Mouse (Mus musculus) forebrain, embryonic 16.5 days (tissue): ENCODE results near the gene Zfp445. TPM values are rescaled to one million over a fixed set of nuclear protein-coding genes. Genes with fewer than 3 reads are reported as not detected.
"Not testable (repeated sequence)": the region's sequence is repeated elsewhere in the genome, so short reads cannot be mapped to it uniquely, and the experiment has no call there.

Experiments
- ATAC-seq: fragments of 200-750 bp; cut with Nextera tagmentation; 2 replicates; pipeline ENCODE4 v1.8.0; 2017; ENCODE audit warnings: mild to moderate bottlenecking, moderate library complexity
- H3K27ac ChIP-seq: fragments of 300-500 bp; sonication (generic); 2 replicates; pipeline ENCODE4 v1.5.1; 2014; ENCODE audit warnings: low read length, control low read depth
- H3K27me3 ChIP-seq: fragments of 300-500 bp; sonication (generic); replicated peaks from 2 replicates; pipeline ENCODE4 v1.6.1; 2014; ENCODE audit warnings: low read length; ENCODE audit not compliant: control insufficient read depth, insufficient read depth
- H3K36me3 ChIP-seq: fragments of 300-500 bp; sonication (generic); 2 replicates; pipeline ENCODE4 v1.6.1; 2014; ENCODE audit not compliant: control insufficient read depth, insufficient read depth
- H3K4me1 ChIP-seq: fragments of 300-500 bp; sonication (generic); replicated peaks from 2 replicates; pipeline ENCODE4 v1.6.1; 2014; ENCODE audit warnings: low read length; ENCODE audit not compliant: control insufficient read depth, insufficient read depth
- H3K4me2 ChIP-seq: fragments of 300-500 bp; sonication (generic); 2 replicates; pipeline ENCODE4 v1.6.1; 2014; ENCODE audit warnings: mild to moderate bottlenecking, low read length, control low read depth
- H3K4me3 ChIP-seq: fragments of 300-500 bp; sonication (generic); replicated peaks from 2 replicates; pipeline ENCODE4 v1.5.1; 2014; ENCODE audit warnings: mild to moderate bottlenecking, low read length, control low read depth
- H3K9ac ChIP-seq: fragments of 300-500 bp; sonication (generic); replicated peaks from 2 replicates; pipeline ENCODE4 v1.6.1; 2014; ENCODE audit warnings: low read depth, low read length, control low read depth
- H3K9me3 ChIP-seq: fragments of 300-500 bp; sonication (generic); 2 replicates; pipeline ENCODE4 v1.6.1; 2016; ENCODE audit warnings: low read length; ENCODE audit not compliant: control insufficient read depth
- WGBS: fragments of 180-500 bp; shearing (Covaris S2); extraction: QIAGEN DNeasy Blood & Tissue Kit; methylation state at CpG from one replicate; pipeline ENCODE4 v1.1.7; 2014; 5-methylcytosine and 5-hydroxymethylcytosine counted together
- polyA plus RNA-seq: library from polyadenylated mRNA; unstranded; fragments of >200 nt; fragmentation: Nextera tagmentation; extraction: Ambion mirVana; gene quantifications from 2 replicates; pipeline ENCODE4 v1.2.1, GENCODE M21; 2015

Zfp445 gene
- polyA plus RNA-seq, 1 experiment from 2014 or later = 142 TPM

DNA sequence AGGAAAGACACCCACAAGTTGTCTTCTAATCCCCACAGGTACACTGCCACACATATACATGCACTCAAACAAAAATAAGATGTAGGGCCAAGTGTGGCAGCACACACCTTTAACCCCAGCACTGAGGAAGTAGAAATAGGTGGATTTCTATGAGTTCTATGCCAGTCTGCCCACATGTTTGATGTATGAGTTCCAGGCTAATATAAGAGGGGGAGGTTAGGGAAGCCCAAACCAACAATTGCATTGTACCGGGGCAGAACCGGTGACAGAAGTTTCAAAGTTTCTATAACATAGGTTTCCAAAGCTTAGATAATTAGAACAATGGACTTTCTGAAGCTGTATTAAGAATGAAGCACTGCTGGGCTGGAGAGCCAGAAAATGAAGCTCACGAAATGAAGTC, 958 bp downstream of the Zfp445 start:
- WGBS = 63% methylated on average over 3 of the region's 3 CpGs
- Histone ChIP-seq H3K9me3 (peaks cover 9% of the 10 kb centered on the region; the same call in 1 of the 2 replicates), H3K4me3 (peak overlapping the region; percentile 95), H3K4me2 (peak overlapping the region; percentile 80), H3K9ac (peak overlapping the region; percentile 23; the same call in 1 of the 2 replicates), H3K4me1 (peaks cover 18% of the 10 kb centered on the region), H3K36me3 (peaks cover 25% of the 10 kb centered on the region), H3K27ac (no peak overlapping the region), H3K27me3 (no peaks in the 10 kb centered on the region)
- ATAC-seq = no peak

DNA sequence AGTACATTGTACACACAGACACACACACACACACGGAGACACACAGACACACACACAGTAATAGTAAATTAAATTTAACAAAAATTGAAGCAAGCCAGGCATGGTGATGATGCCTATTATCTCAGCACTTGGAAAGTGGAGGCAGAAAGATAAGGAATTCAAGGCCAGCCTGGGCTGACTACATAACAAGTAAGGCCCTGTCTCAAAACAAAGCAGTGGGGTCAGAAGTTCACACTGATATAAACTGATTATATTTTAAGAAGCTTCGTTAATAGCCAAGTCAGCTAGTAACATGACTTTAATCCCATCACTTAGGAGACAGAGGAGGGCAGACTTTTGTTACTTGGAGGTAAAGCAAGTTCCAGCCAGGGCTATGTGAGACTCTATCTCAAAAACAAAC, 2.1 kb downstream of the Zfp445 start:
- H3K27me3 ChIP-seq = no peaks in the 10 kb centered on the region
- H3K4me3 ChIP-seq = no peak overlapping the region
- no peak overlapping the region for H3K27ac ChIP-seq
- no peak overlapping the region for H3K4me2 ChIP-seq
- peaks cover 18% of the 10 kb centered on the region for H3K4me1 ChIP-seq
- no peak for ATAC-seq
- peaks cover 35% of the 10 kb centered on the region for H3K36me3 ChIP-seq
- WGBS = 87% methylated on average over 2 of the region's 2 CpGs
- H3K9ac ChIP-seq = no peak overlapping the region
- H3K9me3 ChIP-seq = peaks cover 9% of the 10 kb centered on the region; the same call in 1 of the 2 replicates

DNA sequence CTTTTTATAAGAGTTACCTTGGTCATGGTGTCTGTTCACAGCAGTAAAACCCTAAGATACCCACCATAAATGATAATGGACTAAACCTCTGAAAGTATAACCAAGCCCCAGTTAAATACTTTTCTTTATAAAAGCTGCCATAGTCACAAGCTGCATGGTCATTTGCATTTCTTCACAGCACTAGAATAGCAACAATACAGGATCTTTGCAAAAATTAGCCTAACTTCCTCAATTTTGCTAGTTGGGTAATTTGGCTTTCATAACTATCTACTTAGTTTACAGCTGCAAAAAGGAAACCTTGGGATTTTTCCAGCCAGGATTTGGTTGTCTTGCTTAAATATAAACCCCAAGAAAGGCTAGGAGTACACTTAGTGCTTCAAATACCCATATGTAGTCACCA, 5.1 kb downstream of the Zfp445 start:
- Histone ChIP-seq H3K27ac (no peak overlapping the region), H3K9ac (no peak overlapping the region), H3K36me3 (peaks cover 61% of the 10 kb centered on the region), H3K4me3 (no peak overlapping the region), H3K27me3 (no peaks in the 10 kb centered on the region), H3K4me1 (peaks cover 15% of the 10 kb centered on the region), H3K9me3 (peaks cover 5% of the 10 kb centered on the region; the same call in 1 of the 2 replicates), H3K4me2 (no peak overlapping the region)
- ATAC-seq = no peak

DNA sequence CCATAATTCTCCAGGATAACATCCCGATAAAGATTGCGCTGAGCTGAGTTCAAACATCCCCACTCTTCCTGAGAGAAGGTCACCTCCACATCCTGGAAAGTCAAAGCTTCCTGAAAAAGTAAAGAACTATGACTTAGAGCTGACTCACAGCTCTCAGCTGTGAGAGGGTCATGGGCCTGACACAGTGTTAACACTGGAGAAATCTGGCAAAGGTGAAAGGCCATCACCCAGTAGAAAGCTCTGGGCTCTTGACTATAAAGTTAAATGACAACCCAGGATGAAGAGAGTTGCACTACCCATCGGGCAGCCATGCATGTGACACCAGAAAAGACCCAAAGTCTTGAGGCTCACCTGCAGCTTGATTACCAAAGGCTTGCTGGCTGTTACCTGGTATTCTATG, 9.1 kb downstream of the Zfp445 start:
- Histone ChIP-seq H3K27ac (no peak overlapping the region), H3K36me3 (peaks cover 89% of the 10 kb centered on the region)

DNA sequence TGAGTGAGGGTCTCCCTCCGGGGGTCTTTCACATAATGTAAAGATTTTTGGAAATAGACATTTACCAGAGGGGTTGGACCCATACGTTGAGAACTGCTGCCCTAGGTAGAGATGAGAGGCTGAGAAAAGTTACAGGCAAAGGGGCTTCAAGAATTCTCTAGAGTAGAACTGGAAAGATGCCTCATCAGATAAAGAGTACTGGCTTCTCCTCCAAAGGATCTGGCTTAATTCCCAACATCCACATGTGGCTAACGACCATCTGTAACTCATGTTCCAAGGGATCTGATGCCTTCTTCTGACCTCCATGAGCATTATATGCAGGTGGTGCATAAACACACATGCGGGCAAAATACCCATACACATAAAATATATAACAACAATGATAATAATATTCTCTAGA, 10.2 kb downstream of the Zfp445 start:
- 0 out of 2 replicates have a peak, but pooled peaks cover under 1% of the 10 kb centered on the region for H3K9me3 ChIP-seq
- 91% methylated on average over 4 of the region's 4 CpGs for WGBS
- no peak for ATAC-seq

More for the DNA sequence above, 9.1 kb downstream of the Zfp445 start:
- Histone ChIP-seq H3K9ac (no peak overlapping the region), H3K4me1 (no peaks in the 10 kb centered on the region), H3K9me3 (peaks cover 5% of the 10 kb centered on the region; the same call in 1 of the 2 replicates), H3K27me3 (no peaks in the 10 kb centered on the region), H3K4me3 (no peak overlapping the region), H3K4me2 (no peak overlapping the region)
- no peak for ATAC-seq
- WGBS = 99% methylated on average over 3 of the region's 3 CpGs

DNA sequence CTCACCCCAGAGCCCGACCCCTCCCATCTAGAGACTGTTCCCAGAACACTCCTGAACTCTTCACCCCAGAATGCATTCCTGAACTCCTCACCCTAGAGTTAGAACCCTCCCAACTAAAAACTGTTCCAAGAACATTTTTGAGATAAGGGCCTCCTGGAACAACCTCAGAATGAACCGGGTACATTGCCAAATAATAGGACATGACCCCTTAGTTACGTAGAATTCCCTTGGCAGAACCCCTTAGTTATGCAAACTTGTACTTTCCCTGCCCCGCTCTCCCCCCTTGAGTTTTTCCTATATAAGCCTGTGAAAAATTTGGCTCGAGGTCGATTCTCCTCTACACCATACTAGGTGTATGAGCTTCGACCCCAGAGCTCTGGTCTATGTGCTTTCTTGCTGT, 10.7 kb downstream of the Zfp445 start:
- 100% methylated on average over 2 of the region's 7 CpGs for WGBS
- not testable (repeated sequence) for ATAC-seq
- peaks cover 89% of the 10 kb centered on the region for H3K36me3 ChIP-seq

More for the DNA sequence above, 10.2 kb downstream of the Zfp445 start:
- Histone ChIP-seq H3K4me3 (no peak overlapping the region), H3K9ac (no peak overlapping the region), H3K36me3 (peaks cover 88% of the 10 kb centered on the region), H3K27me3 (no peaks in the 10 kb centered on the region), H3K4me2 (no peak overlapping the region), H3K4me1 (no peaks in the 10 kb centered on the region), H3K27ac (no peak overlapping the region)

GRCm38 (mm10) chr9:122854526-122854925, 11.3 kb downstream of the Zfp445 start:
- no peak overlapping the region for H3K27ac ChIP-seq
- peaks cover 88% of the 10 kb centered on the region for H3K36me3 ChIP-seq
- no peaks in the 10 kb centered on the region for H3K27me3 ChIP-seq
- no peak for ATAC-seq
- H3K4me2 ChIP-seq = no peak overlapping the region
- H3K4me1 ChIP-seq = no peaks in the 10 kb centered on the region
- WGBS = 91% methylated on average over 7 of the region's 7 CpGs
- H3K4me3 ChIP-seq = no peak overlapping the region
- no peaks in the 10 kb centered on the region for H3K9me3 ChIP-seq
- no peak overlapping the region for H3K9ac ChIP-seq

More for the DNA sequence above, 10.7 kb downstream of the Zfp445 start:
- not testable (repeated sequence) for H3K27me3 ChIP-seq, H3K4me1 ChIP-seq, H3K27ac ChIP-seq, H3K9me3 ChIP-seq, H3K9ac ChIP-seq, H3K4me2 ChIP-seq, H3K4me3 ChIP-seq

DNA sequence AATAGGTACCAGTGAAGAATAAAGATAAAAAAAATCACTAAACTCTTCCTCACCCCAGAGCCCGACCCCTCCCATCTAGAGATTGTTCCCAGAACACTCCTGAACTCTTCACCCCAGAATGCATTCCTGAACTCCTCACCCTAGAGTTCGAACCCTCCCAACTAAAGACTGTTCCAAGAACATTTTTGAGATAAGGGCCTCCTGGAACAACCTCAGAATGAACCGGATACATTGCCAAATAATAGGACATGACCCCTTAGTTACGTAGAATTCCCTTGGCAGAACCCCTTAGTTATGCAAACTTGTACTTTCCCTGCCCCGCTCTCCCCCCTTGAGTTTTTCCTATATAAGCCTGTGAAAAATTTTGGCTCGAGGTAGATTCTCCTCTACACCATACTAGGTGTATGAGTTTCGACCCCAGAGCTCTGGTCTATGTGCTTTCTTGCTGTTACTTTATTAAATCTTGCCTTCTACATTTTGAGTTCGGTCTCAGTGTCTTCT, 17.9 kb downstream of the Zfp445 start:
- not testable (repeated sequence) for H3K4me2 ChIP-seq, H3K4me1 ChIP-seq, H3K27ac ChIP-seq, H3K9me3 ChIP-seq, ATAC-seq, H3K4me3 ChIP-seq, H3K9ac ChIP-seq, H3K27me3 ChIP-seq
- WGBS = 94% methylated on average over 6 of the region's 8 CpGs
- H3K36me3 ChIP-seq = peaks cover 40% of the 10 kb centered on the region

GRCm38 (mm10) chr9:122846156-122846555, 19.6 kb downstream of the Zfp445 start:
- peak; percentile 85 for ATAC-seq

GRCm38 (mm10) chr9:122845621-122846020, 20.2 kb downstream of the Zfp445 start:
- H3K27me3 ChIP-seq = no peaks in the 10 kb centered on the region

More at GRCm38 (mm10) chr9:122846156-122846555, 19.6 kb downstream of the Zfp445 start:
- peaks cover 7% of the 10 kb centered on the region for H3K4me1 ChIP-seq
- no peaks in the 10 kb centered on the region for H3K27me3 ChIP-seq
- no peak overlapping the region for H3K27ac ChIP-seq
- no peak overlapping the region for H3K9ac ChIP-seq
- H3K4me2 ChIP-seq = no peak overlapping the region
- no peak overlapping the region for H3K4me3 ChIP-seq
- H3K36me3 ChIP-seq = peaks cover 23% of the 10 kb centered on the region
- H3K9me3 ChIP-seq = no peaks in the 10 kb centered on the region

More at GRCm38 (mm10) chr9:122845621-122846020, 20.2 kb downstream of the Zfp445 start:
- ATAC-seq = no peak
- Histone ChIP-seq H3K4me1 (peaks cover 7% of the 10 kb centered on the region), H3K4me3 (no peak overlapping the region), H3K27ac (no peak overlapping the region), H3K36me3 (peaks cover 18% of the 10 kb centered on the region), H3K9me3 (no peaks in the 10 kb centered on the region), H3K4me2 (no peak overlapping the region), H3K9ac (no peak overlapping the region)
- WGBS = 87% methylated on average over 3 of the region's 3 CpGs
